Comparison of ENCODE assay signal across 9 mouse cellular contexts in genomic region chr13:23269681-23270080, GRCm38 (mm10). TPM values are rescaled to one million over a fixed set of nuclear protein-coding genes. Genes with fewer than 3 reads are reported as not detected.
DNase-seq lines count a peak whose midpoint lies in the region; ATAC-seq lines count a peak whose summit lies in the region.
"Had no signal": no experiment of that assay in that cellular context is flagged by ENCODE, and none has a peak within 500 bp of the region (broad histone marks: within the 10 kb centered on the region; RNA-seq: fewer than 3 reads in every experiment).

No protein-coding gene starts in this region.

- 27% methylated on average over 11 of the region's 11 CpGs for WGBS in kidney, embryonic 16.5 days
- WGBS in embryonic facial prominence, embryonic 10.5 days, result 25% methylated on average over 11 of the region's 11 CpGs
- WGBS in intestine, embryonic 14.5 days, result 38% methylated on average over 11 of the region's 11 CpGs

- DNase-seq in kidney, postnatal 4 days, result no peak
- peak; percentile 40 for DNase-seq in embryonic facial prominence, embryonic 10.5 days (ENCODE audit: low spot score)
- no peak for DNase-seq in intestine, embryonic 14.5 days (ENCODE audit: low spot score)
- DNase-seq in neural tube, embryonic 10.5 days (ENCODE audit: extremely low spot score, low spot score), result peak; percentile 18
- DNase-seq in urinary bladder, postnatal 10 days (ENCODE audit: low spot score), result no peak
- DNase-seq in adrenal gland, postnatal 36 days, result no peak
- DNase-seq in urinary bladder, postnatal 25 days (ENCODE audit: low spot score), result no peak

- H3K4me2 ChIP-seq in kidney, embryonic 16.5 days (replicated peaks; ENCODE audit: low read depth, low read length), result peak overlapping the region; percentile 59
- H3K4me2 ChIP-seq in intestine, embryonic 14.5 days (ENCODE audit: low read length), result peak overlapping the region; percentile 43

- no peaks in the 10 kb centered on the region for H3K36me3 ChIP-seq in kidney, embryonic 16.5 days (ENCODE audit: insufficient read depth, low read length)
- no peaks in the 10 kb centered on the region for H3K36me3 ChIP-seq in embryonic facial prominence, embryonic 10.5 days (replicated peaks)
- H3K36me3 ChIP-seq in intestine, embryonic 14.5 days (ENCODE audit: control insufficient read depth, insufficient read depth, low read length), result no peaks in the 10 kb centered on the region

- no peak for ATAC-seq in kidney, embryonic 16.5 days (ENCODE audit: low FRiP score, low TSS enrichment)
- no peak for ATAC-seq in intestine, embryonic 14.5 days (replicated peaks; ENCODE audit: low FRiP score, low TSS enrichment, low read depth)

- 0 out of 2 replicates have a peak, but pooled peaks cover 3% of the 10 kb centered on the region for H3K4me1 ChIP-seq in kidney, embryonic 16.5 days (ENCODE audit: insufficient read depth, low read length)
- 0 out of 2 replicates have a peak, but pooled peaks cover 8% of the 10 kb centered on the region for H3K4me1 ChIP-seq in embryonic facial prominence, embryonic 10.5 days
- 0 out of 2 replicates have a peak, but pooled peaks cover 5% of the 10 kb centered on the region for H3K4me1 ChIP-seq in intestine, embryonic 14.5 days (replicated peaks; ENCODE audit: control insufficient read depth, insufficient read depth, low read length)

- 0 out of 2 replicates have a peak overlapping the region, but pooled peaks have one; percentile 4 for H3K9ac ChIP-seq in kidney, embryonic 16.5 days (replicated peaks; ENCODE audit: low read length)
- no peak overlapping the region for H3K9ac ChIP-seq in intestine, embryonic 14.5 days (ENCODE audit: low read length)

- H3K27ac ChIP-seq in kidney, embryonic 16.5 days (ENCODE audit: low read length), result no peak overlapping the region
- H3K27ac ChIP-seq in embryonic facial prominence, embryonic 10.5 days (replicated peaks), result no peak overlapping the region
- no peak overlapping the region for H3K27ac ChIP-seq in intestine, embryonic 14.5 days (ENCODE audit: low read depth)

- peak overlapping the region; percentile 42 for H3K4me3 ChIP-seq in kidney, embryonic 16.5 days (ENCODE audit: low read length)
- H3K4me3 ChIP-seq in embryonic facial prominence, embryonic 10.5 days, result peak overlapping the region; percentile 58
- peak overlapping the region; percentile 26 for H3K4me3 ChIP-seq in intestine, embryonic 14.5 days (ENCODE audit: low read depth, low read length)

- peaks cover 4% of the 10 kb centered on the region; the same call in 1 of the 2 replicates for H3K27me3 ChIP-seq in kidney, embryonic 16.5 days (ENCODE audit: insufficient read depth, low read length)
- no peaks in the 10 kb centered on the region for H3K27me3 ChIP-seq in embryonic facial prominence, embryonic 10.5 days (replicated peaks; ENCODE audit: low read depth, poor library complexity, severe bottlenecking)
- H3K27me3 ChIP-seq in intestine, embryonic 14.5 days (replicated peaks; ENCODE audit: control insufficient read depth, insufficient read depth, low read length), result no peaks in the 10 kb centered on the region

- no peaks in the 10 kb centered on the region for H3K9me3 ChIP-seq in kidney, embryonic 16.5 days (ENCODE audit: low read length)
- no peaks in the 10 kb centered on the region for H3K9me3 ChIP-seq in embryonic facial prominence, embryonic 10.5 days
- no peaks in the 10 kb centered on the region for H3K9me3 ChIP-seq in intestine, embryonic 14.5 days (ENCODE audit: control insufficient read depth, low read length)

RNA-seq across cellular contexts. Expression of gene Vmn1r223, which starts 22.7 kb away (rescaled TPM):
- not detected in 2 replicates for polyA plus RNA-seq in kidney, embryonic 16.5 days (2015; fragmentation: Nextera tagmentation; extraction: Ambion mirVana)
- polyA plus RNA-seq in embryonic facial prominence, embryonic 10.5 days (2016; fragmentation: Nextera tagmentation; extraction: Ambion mirVana), result not detected in 2 replicates
- polyA plus RNA-seq in intestine, embryonic 14.5 days (2014; fragmentation: Nextera tagmentation; extraction: Ambion mirVana), result not detected in 2 replicates
- total RNA-seq in adrenal gland, postnatal 36 days (2021), result not detected
- polyA plus RNA-seq: gonadal fat pad, adult 2 months had no signal

RNA-seq across cellular contexts. Expression of gene Vmn1r222, which starts 33.9 kb away (rescaled TPM):
- polyA plus RNA-seq in kidney, embryonic 16.5 days (2015; fragmentation: Nextera tagmentation; extraction: Ambion mirVana), result not detected in 2 replicates
- not detected in 2 replicates for polyA plus RNA-seq in embryonic facial prominence, embryonic 10.5 days (2016; fragmentation: Nextera tagmentation; extraction: Ambion mirVana)
- polyA plus RNA-seq in intestine, embryonic 14.5 days (2014; fragmentation: Nextera tagmentation; extraction: Ambion mirVana), result not detected in 2 replicates
- not detected for total RNA-seq in adrenal gland, postnatal 36 days (2021)
- polyA plus RNA-seq: gonadal fat pad, adult 2 months had no signal

RNA-seq across cellular contexts. Expression of gene Vmn1r221, which starts 55.8 kb away (rescaled TPM):
- not detected in 2 replicates for polyA plus RNA-seq in kidney, embryonic 16.5 days (2015; fragmentation: Nextera tagmentation; extraction: Ambion mirVana)
- polyA plus RNA-seq in embryonic facial prominence, embryonic 10.5 days (2016; fragmentation: Nextera tagmentation; extraction: Ambion mirVana), result not detected in 2 replicates
- polyA plus RNA-seq in intestine, embryonic 14.5 days (2014; fragmentation: Nextera tagmentation; extraction: Ambion mirVana), result not detected in 2 replicates
- not detected for total RNA-seq in adrenal gland, postnatal 36 days (2021)
- polyA plus RNA-seq: gonadal fat pad, adult 2 months had no signal

Comparison
In these comparisons a context has a peak if more than half of its experiments do, and no peak if none do; other contexts are left out.
1. DNase-seq: peak in embryonic facial prominence, embryonic 10.5 days (single experiment) and neural tube, embryonic 10.5 days (single experiment); none in kidney, postnatal 4 days (0 of 2), intestine, embryonic 14.5 days (single experiment), urinary bladder, postnatal 10 days (single experiment), adrenal gland, postnatal 36 days (0 of 2) and urinary bladder, postnatal 25 days (single experiment).
2. Peak in every context shown above with its lines, with median percentiles within 50 percentile points of each other: H3K4me3 ChIP-seq.